Comparison of ENCODE assay signal across 23 mouse cellular contexts in genomic region chr2:25560551-25560950, GRCm38 (mm10). TPM values are rescaled to one million over a fixed set of nuclear protein-coding genes. Genes with fewer than 3 reads are reported as not detected.
DNase-seq lines count a peak whose midpoint lies in the region; ATAC-seq and TF ChIP-seq lines count a peak whose summit lies in the region.
"Had no signal": no experiment of that assay in that cellular context is flagged by ENCODE, and none has a peak within 500 bp of the region (broad histone marks: within the 10 kb centered on the region; RNA-seq: fewer than 3 reads in every experiment).

No protein-coding gene starts in this region.

- H3ac ChIP-seq in myocyte (ENCODE audit: control insufficient read depth, insufficient read length) = no peak overlapping the region

- no peak overlapping the region for H3K9ac ChIP-seq in midbrain, embryonic 11.5 days (ENCODE audit: low read length)
- H3K9ac ChIP-seq in midbrain, embryonic 13.5 days (replicated peaks) = no peak overlapping the region
- H3K9ac ChIP-seq in liver, embryonic 11.5 days (ENCODE audit: low read depth, low read length) = no peak overlapping the region
- H3K9ac ChIP-seq: forebrain, embryonic 13.5 days; heart, embryonic 12.5 days; heart, embryonic 15.5 days; hindbrain, embryonic 15.5 days had no signal

- WGBS in midbrain, embryonic 11.5 days = 95% methylated on average over 8 of the region's 8 CpGs
- 94% methylated on average over 8 of the region's 8 CpGs for WGBS in midbrain, embryonic 13.5 days
- 92% methylated on average over 8 of the region's 8 CpGs for WGBS in liver, embryonic 11.5 days

- no peaks in the 10 kb centered on the region for H3K27me3 ChIP-seq in midbrain, embryonic 11.5 days (ENCODE audit: control insufficient read depth, insufficient read depth, low read length)
- H3K27me3 ChIP-seq in midbrain, embryonic 13.5 days = no peaks in the 10 kb centered on the region
- no peaks in the 10 kb centered on the region for H3K27me3 ChIP-seq in myocyte (ENCODE audit: control insufficient read depth, insufficient read depth, insufficient read length)
- no peaks in the 10 kb centered on the region for H3K27me3 ChIP-seq in liver, embryonic 11.5 days (replicated peaks; ENCODE audit: control insufficient read depth, insufficient read depth, low read length)
- H3K27me3 ChIP-seq: forebrain, embryonic 13.5 days; heart, embryonic 12.5 days; heart, embryonic 15.5 days; hindbrain, embryonic 15.5 days had no signal

- no peak overlapping the region for H3K27ac ChIP-seq in midbrain, embryonic 11.5 days (ENCODE audit: low read depth, low read length)
- H3K27ac ChIP-seq in midbrain, embryonic 13.5 days = no peak overlapping the region
- H3K27ac ChIP-seq in liver, embryonic 11.5 days (ENCODE audit: low read depth, low read length) = no peak overlapping the region
- H3K27ac ChIP-seq: forebrain, embryonic 10.5 days; forebrain, embryonic 13.5 days; heart, embryonic 15.5 days; hindbrain, embryonic 15.5 days had no signal

- H3K4me2 ChIP-seq in midbrain, embryonic 11.5 days = no peak overlapping the region
- no peak overlapping the region for H3K4me2 ChIP-seq in midbrain, embryonic 13.5 days (replicated peaks)
- no peak overlapping the region for H3K4me2 ChIP-seq in myocyte (ENCODE audit: low read depth)
- H3K4me2 ChIP-seq in liver, embryonic 11.5 days = no peak overlapping the region
- H3K4me2 ChIP-seq: forebrain, embryonic 13.5 days; heart, embryonic 12.5 days; heart, embryonic 15.5 days; hindbrain, embryonic 15.5 days had no signal

- peak; percentile 47 for DNase-seq in cerebellum, adult 11-12 months
- no peak for DNase-seq in cerebellum, postnatal 14 days
- peak; percentile 27 to 31 for DNase-seq in cerebellum, postnatal 25 days
- no peak for DNase-seq in cerebellum, postnatal 36 days
- DNase-seq in midbrain, embryonic 11.5 days (ENCODE audit: low spot score, missing footprints) = peak; percentile 31
- no peak for DNase-seq in liver, embryonic 11.5 days (ENCODE audit: low spot score)
- DNase-seq: adrenal gland, adult 8-10 months; adrenal gland, postnatal 25 days; embryo, embryonic 11 days; gastrocnemius, postnatal 10 days; gastrocnemius, postnatal 36 days; heart, postnatal 10 days; heart, postnatal 36 days; kidney, adult 2 months had no signal

- H3K4me1 ChIP-seq in midbrain, embryonic 11.5 days (ENCODE audit: control insufficient read depth, insufficient read depth, low read length) = peaks cover 19% of the 10 kb centered on the region
- H3K4me1 ChIP-seq in midbrain, embryonic 13.5 days (replicated peaks) = peaks cover 27% of the 10 kb centered on the region
- peaks cover 17% of the 10 kb centered on the region for H3K4me1 ChIP-seq in liver, embryonic 11.5 days (replicated peaks; ENCODE audit: control insufficient read depth, insufficient read depth, low read length)

- no peak for TF ChIP-seq POLR2A in myocyte (IDR thresholded peaks at IDR 0.05; ENCODE audit: insufficient read length, low read depth)

- H3K79me2 ChIP-seq in myocyte (ENCODE audit: control insufficient read depth, insufficient read depth) = peaks cover 33% of the 10 kb centered on the region

- ATAC-seq in midbrain, embryonic 11.5 days (ENCODE audit: low FRiP score) = no peak
- no peak for ATAC-seq in midbrain, embryonic 13.5 days
- ATAC-seq in liver, embryonic 11.5 days (replicated peaks; ENCODE audit: low FRiP score) = no peak
- ATAC-seq: activated CD4-positive, CD25-positive, alpha-beta regulatory T cell, adult 4 months; forebrain, embryonic 13.5 days; forebrain, embryonic 16.5 days had no signal

- H3K36me3 ChIP-seq in midbrain, embryonic 11.5 days (ENCODE audit: control insufficient read depth, insufficient read depth, low read length) = peaks cover 15% of the 10 kb centered on the region
- peaks cover 56% of the 10 kb centered on the region for H3K36me3 ChIP-seq in midbrain, embryonic 13.5 days
- peaks cover 30% of the 10 kb centered on the region for H3K36me3 ChIP-seq in myocyte (ENCODE audit: control insufficient read depth, insufficient read depth)
- peaks cover 40% of the 10 kb centered on the region for H3K36me3 ChIP-seq in liver, embryonic 11.5 days (ENCODE audit: control insufficient read depth, insufficient read depth, low read length)

- no peaks in the 10 kb centered on the region for H3K9me3 ChIP-seq in midbrain, embryonic 11.5 days (ENCODE audit: control insufficient read depth, low read length)
- no peaks in the 10 kb centered on the region for H3K9me3 ChIP-seq in midbrain, embryonic 13.5 days
- no peaks in the 10 kb centered on the region for H3K9me3 ChIP-seq in liver, embryonic 11.5 days (ENCODE audit: control insufficient read depth, low read length)
- H3K9me3 ChIP-seq: forebrain, embryonic 10.5 days; forebrain, embryonic 13.5 days; heart, embryonic 12.5 days; heart, embryonic 15.5 days; hindbrain, embryonic 15.5 days had no signal

- H3K4me3 ChIP-seq in midbrain, embryonic 11.5 days (ENCODE audit: low read depth, low read length) = no peak overlapping the region
- no peak overlapping the region for H3K4me3 ChIP-seq in midbrain, embryonic 13.5 days (replicated peaks)
- H3K4me3 ChIP-seq in myocyte = no peak overlapping the region
- no peak overlapping the region for H3K4me3 ChIP-seq in liver, embryonic 11.5 days (ENCODE audit: low read depth, low read length)
- H3K4me3 ChIP-seq: forebrain, embryonic 10.5 days; forebrain, embryonic 13.5 days; heart, embryonic 12.5 days; heart, embryonic 15.5 days; hindbrain, embryonic 15.5 days had no signal

TF ChIP-seq in myocyte, 11 proteins besides CTCF, POLR2A, EP300 and RAD21:
- TF ChIP-seq MYOG (IDR thresholded peaks at IDR 0.05; ENCODE audit: control insufficient read depth in 1 of 3, insufficient read depth in 1 of 3, insufficient read length in 2 of 3, low read depth in 2 of 3) (no peak), POLR2AphosphoS2 (IDR thresholded peaks at IDR 0.05; ENCODE audit: insufficient read length, low read depth) (peak; percentile 38)
TF ChIP-seq in myocyte: peak in this region for 1.

RNA-seq across cellular contexts. Expression of gene Edf1, which starts 2.9 kb away (rescaled TPM):
- polyA plus RNA-seq in midbrain, embryonic 11.5 days (2014; fragmentation: Nextera tagmentation; extraction: Ambion mirVana) = 385 TPM in 2 replicates
- polyA plus RNA-seq in midbrain, embryonic 13.5 days (2015; fragmentation: Nextera tagmentation; extraction: Ambion mirVana) = 387 and 406 TPM in 2 replicates
- polyA plus RNA-seq in myocyte (2012; fragmentation: generic; extraction: Trizol) = 513 TPM
- 367 and 380 TPM in 2 replicates for polyA plus RNA-seq in liver, embryonic 11.5 days (2014; fragmentation: Nextera tagmentation; extraction: Ambion mirVana)

RNA-seq across cellular contexts. Expression of gene Traf2, which starts 13.8 kb away (rescaled TPM):
- polyA plus RNA-seq in midbrain, embryonic 11.5 days (2014; fragmentation: Nextera tagmentation; extraction: Ambion mirVana) = 29.0 and 31.6 TPM in 2 replicates
- 22.9 and 24.1 TPM in 2 replicates for polyA plus RNA-seq in midbrain, embryonic 13.5 days (2015; fragmentation: Nextera tagmentation; extraction: Ambion mirVana)
- 40.4 TPM for polyA plus RNA-seq in myocyte (2012; fragmentation: generic; extraction: Trizol)
- polyA plus RNA-seq in liver, embryonic 11.5 days (2014; fragmentation: Nextera tagmentation; extraction: Ambion mirVana) = 28.0 and 31.0 TPM in 2 replicates

RNA-seq across cellular contexts. Expression of gene Mamdc4, which starts 14.1 kb away (rescaled TPM):
- polyA plus RNA-seq in midbrain, embryonic 11.5 days (2014; fragmentation: Nextera tagmentation; extraction: Ambion mirVana) = 1.4 and 2.2 TPM in 2 replicates
- polyA plus RNA-seq in midbrain, embryonic 13.5 days (2015; fragmentation: Nextera tagmentation; extraction: Ambion mirVana) = 3.2 and 6.8 TPM in 2 replicates
- 8.7 TPM for polyA plus RNA-seq in myocyte (2012; fragmentation: generic; extraction: Trizol)
- 1.3 and 1.8 TPM in 2 replicates for polyA plus RNA-seq in liver, embryonic 11.5 days (2014; fragmentation: Nextera tagmentation; extraction: Ambion mirVana)

RNA-seq across cellular contexts. Expression of gene Phpt1, which starts 14.5 kb away (rescaled TPM):
- polyA plus RNA-seq in midbrain, embryonic 11.5 days (2014; fragmentation: Nextera tagmentation; extraction: Ambion mirVana) = 158 and 159 TPM in 2 replicates
- polyA plus RNA-seq in midbrain, embryonic 13.5 days (2015; fragmentation: Nextera tagmentation; extraction: Ambion mirVana) = 190 and 193 TPM in 2 replicates
- polyA plus RNA-seq in myocyte (2012; fragmentation: generic; extraction: Trizol) = 108 TPM
- 112 and 116 TPM in 2 replicates for polyA plus RNA-seq in liver, embryonic 11.5 days (2014; fragmentation: Nextera tagmentation; extraction: Ambion mirVana)

RNA-seq across cellular contexts. Expression of gene Ajm1, which starts 21.0 kb away (rescaled TPM):
- 0.07 and 0.10 TPM in 2 replicates for polyA plus RNA-seq in midbrain, embryonic 11.5 days (2014; fragmentation: Nextera tagmentation; extraction: Ambion mirVana)
- 3.5 and 5.7 TPM in 2 replicates for polyA plus RNA-seq in midbrain, embryonic 13.5 days (2015; fragmentation: Nextera tagmentation; extraction: Ambion mirVana)
- polyA plus RNA-seq in myocyte (2012; fragmentation: generic; extraction: Trizol) = 1.0 TPM
- 0.21 TPM in 1 of 2 replicates, not detected in the other for polyA plus RNA-seq in liver, embryonic 11.5 days (2014; fragmentation: Nextera tagmentation; extraction: Ambion mirVana)

Comparison
In these comparisons a context has a peak if more than half of its experiments do, and no peak if none do; other contexts are left out.
1. DNase-seq: peak in cerebellum, adult 11-12 months (single experiment), cerebellum, postnatal 25 days (2 of 2) and midbrain, embryonic 11.5 days (single experiment); none in cerebellum, postnatal 14 days (0 of 2), cerebellum, postnatal 36 days (0 of 2) and liver, embryonic 11.5 days (single experiment).